24 mouse cellular contexts compared by ENCODE assay signal in the genomic region with DNA sequence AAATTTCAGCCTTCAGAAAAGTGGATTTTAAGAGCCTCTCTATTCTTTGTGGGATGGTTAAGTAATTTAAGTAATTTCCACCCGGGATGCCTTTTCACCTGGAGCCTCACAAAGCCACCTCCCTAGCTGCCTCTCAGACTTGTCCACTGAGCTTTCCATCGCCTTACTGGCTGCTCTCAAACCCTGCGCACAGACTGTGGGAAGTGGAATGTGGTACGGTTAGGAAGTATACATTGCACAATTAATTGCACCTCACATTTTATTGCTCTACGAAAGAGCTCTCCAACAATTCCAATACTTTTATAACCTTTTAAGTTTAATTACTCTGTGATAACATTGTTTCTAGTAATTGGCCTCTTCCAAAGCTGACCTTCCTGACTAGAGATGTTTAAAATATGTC.
"Had no signal": no experiment of that assay in that cellular context is flagged by ENCODE, and none has a peak within 500 bp of the region (broad histone marks: within the 10 kb centered on the region; RNA-seq: fewer than 3 reads in every experiment).

No protein-coding gene starts in this region.

- H3K4me2 ChIP-seq: embryonic facial prominence, embryonic 12.5 days; embryonic facial prominence, embryonic 13.5 days; embryonic facial prominence, embryonic 15.5 days; forebrain, embryonic 12.5 days; forebrain, embryonic 13.5 days; forebrain, embryonic 15.5 days had no signal

- DNase-seq: cerebellum, adult 2 months; cerebellum, adult 9-10 months; cerebellum, adult 9-11 months; cerebellum, postnatal 10 days; cerebellum, postnatal 14 days; cerebellum, postnatal 25 days; cerebellum, postnatal 36 days; embryo, embryonic 11 days; forebrain, postnatal 0 days; gastrocnemius, postnatal 10 days; gastrocnemius, postnatal 25 days; gastrocnemius, postnatal 36 days had no signal

- H3K9ac ChIP-seq: embryonic facial prominence, embryonic 12.5 days; embryonic facial prominence, embryonic 13.5 days; embryonic facial prominence, embryonic 15.5 days; forebrain, embryonic 12.5 days; forebrain, embryonic 13.5 days; forebrain, embryonic 15.5 days; forebrain, postnatal 0 days had no signal

- H3K9me3 ChIP-seq: embryonic facial prominence, embryonic 10.5 days; embryonic facial prominence, embryonic 12.5 days; embryonic facial prominence, embryonic 13.5 days; embryonic facial prominence, embryonic 15.5 days; forebrain, embryonic 10.5 days; forebrain, embryonic 12.5 days; forebrain, embryonic 13.5 days; forebrain, embryonic 15.5 days had no signal

- H3K4me1 ChIP-seq: embryonic facial prominence, embryonic 10.5 days; embryonic facial prominence, embryonic 12.5 days; embryonic facial prominence, embryonic 13.5 days; embryonic facial prominence, embryonic 15.5 days; forebrain, embryonic 13.5 days; forebrain, embryonic 15.5 days had no signal

- H3K4me3 ChIP-seq: embryonic facial prominence, embryonic 10.5 days; embryonic facial prominence, embryonic 12.5 days; embryonic facial prominence, embryonic 13.5 days; embryonic facial prominence, embryonic 15.5 days; erythroblast, embryonic 14.5 days; forebrain, embryonic 10.5 days; forebrain, embryonic 12.5 days; forebrain, embryonic 13.5 days; forebrain, embryonic 15.5 days; heart, adult 2 months had no signal

- H3K36me3 ChIP-seq: embryonic facial prominence, embryonic 10.5 days; embryonic facial prominence, embryonic 12.5 days; embryonic facial prominence, embryonic 13.5 days; embryonic facial prominence, embryonic 15.5 days; forebrain, embryonic 10.5 days; forebrain, embryonic 12.5 days; forebrain, embryonic 15.5 days had no signal

- H3K27ac ChIP-seq: embryonic facial prominence, embryonic 10.5 days; embryonic facial prominence, embryonic 12.5 days; embryonic facial prominence, embryonic 13.5 days; embryonic facial prominence, embryonic 15.5 days; forebrain, embryonic 10.5 days; forebrain, embryonic 12.5 days; forebrain, embryonic 13.5 days; forebrain, embryonic 15.5 days had no signal

- ATAC-seq: forebrain, embryonic 13.5 days; forebrain, embryonic 14.5 days; forebrain, embryonic 15.5 days; forebrain, embryonic 16.5 days; forebrain, postnatal 0 days had no signal

- H3K27me3 ChIP-seq: embryonic facial prominence, embryonic 12.5 days; embryonic facial prominence, embryonic 13.5 days; embryonic facial prominence, embryonic 15.5 days; forebrain, embryonic 12.5 days; forebrain, embryonic 13.5 days; forebrain, embryonic 15.5 days had no signal
